ENCODE assay signal across 8 mouse cellular contexts in the genomic region with DNA sequence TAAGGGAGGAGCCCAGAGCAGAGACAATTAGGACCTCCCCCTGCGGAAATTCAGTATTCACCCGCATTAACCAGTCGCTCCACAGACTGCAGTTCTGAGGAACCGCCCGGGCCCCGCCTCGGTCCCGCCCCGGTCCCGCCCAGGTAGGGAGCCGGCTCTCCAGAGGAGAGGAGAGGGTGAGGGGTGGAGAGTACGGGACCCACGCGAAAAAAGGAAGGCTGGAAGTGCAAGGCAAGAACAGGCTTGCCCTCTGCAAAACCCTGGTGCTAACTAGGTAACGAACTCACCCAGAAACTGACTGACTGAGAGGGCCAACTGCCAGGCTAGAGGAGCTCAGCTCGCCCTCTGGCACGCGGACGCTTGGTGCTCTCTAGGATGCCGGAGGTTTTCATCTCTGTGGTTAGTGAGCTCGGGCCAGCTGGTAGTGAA. TPM values are rescaled to one million over a fixed set of nuclear protein-coding genes. Genes with fewer than 3 reads are reported as not detected.
A peak's percentile ranks its signal among the peaks of the same experiment; 100 is the strongest.
DNase-seq lines count a peak whose midpoint lies in the region; ATAC-seq and TF ChIP-seq lines count a peak whose summit lies in the region.

No protein-coding gene starts in this region.

- H3K9me3 ChIP-seq in megakaryocyte, embryonic 14.5 days, result no peaks in the 10 kb centered on the region

- peak; percentile 96 for DNase-seq in ZHBTc4 (ENCODE audit: low read depth, low spot score)
- DNase-seq in gastrocnemius, adult 2 months, result peak; percentile 88
- peak; percentile 44 for DNase-seq in hindlimb bud, embryonic 11.5 days (ENCODE audit: extremely low spot score, low read depth, low spot score)
- DNase-seq in left cerebral cortex, adult 8-10 months (ENCODE audit: low spot score in 2 of 2), result peak; percentile 60 to 66
- DNase-seq in right cerebral cortex, postnatal 10 days (ENCODE audit: low spot score in 2 of 2), result peak; percentile 82
- DNase-seq in urinary bladder, postnatal 25 days (ENCODE audit: low spot score), result peak; percentile 63

- peak overlapping the region; percentile 80 for H3K4me3 ChIP-seq in gastrocnemius, adult 2 months
- peak overlapping the region; percentile 92 for H3K4me3 ChIP-seq in megakaryocyte, embryonic 14.5 days (replicated peaks)

- H3K27ac ChIP-seq in gastrocnemius, adult 2 months, result peak overlapping the region; percentile 93

- intact Hi-C loops in gastrocnemius, adult 2 months (cut with DNase I), result loop anchor here (1.0 to 2.0 kb wide), 3 partner anchors 25 to 103 kb away; partner anchors contain the start of genes Zkscan3 and Zkscan8

- TF ChIP-seq CTCF in gastrocnemius, adult 2 months (IDR thresholded peaks at IDR 0.05), result no peak

- ATAC-seq in common myeloid progenitor, adult 5-6 weeks (replicated peaks; ENCODE audit: low read depth, poor library complexity, severe bottlenecking), result peak; percentile 99

- H3K4me1 ChIP-seq in megakaryocyte, embryonic 14.5 days, result peaks cover 22% of the 10 kb centered on the region

- no peaks in the 10 kb centered on the region for H3K27me3 ChIP-seq in megakaryocyte, embryonic 14.5 days (replicated peaks)

- no peaks in the 10 kb centered on the region for H3K36me3 ChIP-seq in megakaryocyte, embryonic 14.5 days (replicated peaks; ENCODE audit: low read length)

RNA-seq across cellular contexts. Expression of gene Gm11273, which starts 5.0 kb away (rescaled TPM):
- total RNA-seq in common myeloid progenitor, adult 5-6 weeks (2017), result 8.5 and 11.7 TPM in 2 replicates
- 100 to 1,000 TPM; 119 to 160 TPM for total RNA-seq in gastrocnemius, adult 2 months (2021)
- total RNA-seq in left cerebral cortex, adult 8-10 months (2022), result 10 to 100 TPM; 39.0 to 60.7 (median 52.2) TPM
- polyA plus RNA-seq in megakaryocyte, embryonic 14.5 days (2012; ENCODE audit: insufficient read depth, low replicate concordance), result 6.5 and 41.0 TPM in 2 replicates

RNA-seq across cellular contexts. Expression of gene AK157302, which starts 11.2 kb away (rescaled TPM):
- 0.37 and 0.44 TPM in 2 replicates for total RNA-seq in common myeloid progenitor, adult 5-6 weeks (2017)
- total RNA-seq in gastrocnemius, adult 2 months (2021), result 10 to 100 TPM; 21.8 to 23.3 TPM
- total RNA-seq in left cerebral cortex, adult 8-10 months (2022), result 10 to 100 TPM; 15.4 to 22.7 (median 19.3) TPM
- 0.04 TPM in 1 of 2 replicates, not detected in the other for polyA plus RNA-seq in megakaryocyte, embryonic 14.5 days (2012; ENCODE audit: insufficient read depth, low replicate concordance)

RNA-seq across cellular contexts. Expression of gene Zkscan8, which starts 24.7 kb away (rescaled TPM):
- total RNA-seq in common myeloid progenitor, adult 5-6 weeks (2017), result 12.4 and 14.7 TPM in 2 replicates
- 1 to 10 TPM; 4.7 to 6.1 TPM for total RNA-seq in gastrocnemius, adult 2 months (2021)
- total RNA-seq in left cerebral cortex, adult 8-10 months (2022), result 10 to 100 TPM; 16.2 to 16.5 (median 16.3) TPM
- polyA plus RNA-seq in megakaryocyte, embryonic 14.5 days (2012; ENCODE audit: insufficient read depth, low replicate concordance), result 0.20 TPM in 1 of 2 replicates, not detected in the other

RNA-seq across cellular contexts. Expression of gene Gm10065, which starts 27.0 kb away (rescaled TPM):
- total RNA-seq in common myeloid progenitor, adult 5-6 weeks (2017), result not detected in 2 replicates
- total RNA-seq in gastrocnemius, adult 2 months (2021), result not detected
- total RNA-seq in left cerebral cortex, adult 8-10 months (2022), result not detected
- polyA plus RNA-seq in megakaryocyte, embryonic 14.5 days (2012; ENCODE audit: insufficient read depth, low replicate concordance), result not detected in 2 replicates

RNA-seq across cellular contexts. Expression of gene Zkscan4, which starts 27.5 kb away (rescaled TPM):
- total RNA-seq in common myeloid progenitor, adult 5-6 weeks (2017), result 0.73 and 1.4 TPM in 2 replicates
- total RNA-seq in gastrocnemius, adult 2 months (2021), result under 1 TPM; 0.38 to 0.50 TPM
- total RNA-seq in left cerebral cortex, adult 8-10 months (2022), result 1 to 10 TPM; 5.1 to 6.2 (median 5.8) TPM
- not detected in 2 replicates for polyA plus RNA-seq in megakaryocyte, embryonic 14.5 days (2012; ENCODE audit: insufficient read depth, low replicate concordance)

Comparison
In these comparisons a context has a peak if more than half of its experiments do, and no peak if none do; other contexts are left out.
1. Peak in every context shown above with its lines: DNase-seq, ATAC-seq, H3K4me3 ChIP-seq and H3K27ac ChIP-seq.
2. DNase-seq: peak in every context shown above with its lines; median percentile 96 in ZHBTc4; 88 in gastrocnemius, adult 2 months; 82 in right cerebral cortex, postnatal 10 days; 63 in left cerebral cortex, adult 8-10 months; 63 in urinary bladder, postnatal 25 days; 44 in hindlimb bud, embryonic 11.5 days.
3. RNA of gene AK157302, which starts 11.2 kb away (total RNA-seq): 21.8 to 23.3 TPM in gastrocnemius, adult 2 months and 15.4 to 22.7 TPM in left cerebral cortex, adult 8-10 months; 0.37 to 0.44 TPM in common myeloid progenitor, adult 5-6 weeks; every median in the first group is over 10 times any median in the second.